Mouse (Mus musculus) liver, adult 2 months (tissue): ENCODE data around the gene Phldb1. TPM values are rescaled to one million over a fixed set of nuclear protein-coding genes. Genes with fewer than 3 reads are reported as not detected.

Source experiments
- DNase-seq: peaks from one replicate; pipeline ENCODE4 v3.0.0-alpha.2; 2011; ENCODE audit warnings: low read depth, low spot score; ENCODE audit errors: extremely low read depth
- H3K27ac ChIP-seq: fragments of 200-500 bp; replicated peaks from 2 replicates; pipeline ENCODE4 v1.5.1; 2012; ENCODE audit warnings: low read depth, mild to moderate bottlenecking, control low read depth, inconsistent platforms, low read length; ENCODE audit not compliant: insufficient read depth
- H3K27me3 ChIP-seq: fragments of 200-500 bp; 2 replicates; pipeline ENCODE4 v1.6.1; 2012; ENCODE audit warnings: mild to moderate bottlenecking, moderate library complexity, low read length, inconsistent platforms; ENCODE audit not compliant: control insufficient read depth, insufficient read depth
- H3K36me3 ChIP-seq: fragments of 200-500 bp; 2 replicates; pipeline ENCODE4 v1.6.1; 2012; ENCODE audit warnings: low read length, inconsistent platforms; ENCODE audit not compliant: control insufficient read depth, insufficient read depth
- H3K4me1 ChIP-seq: fragments of 200-500 bp; 2 replicates; pipeline ENCODE4 v1.6.1; 2011; ENCODE audit warnings: low read length; ENCODE audit not compliant: control insufficient read depth, insufficient read depth
- H3K4me3 ChIP-seq: fragments of 200-500 bp; 2 replicates; pipeline ENCODE4 v1.5.1; 2011; ENCODE audit warnings: low read depth, mild to moderate bottlenecking, control low read depth, low read length, moderate library complexity; ENCODE audit not compliant: insufficient read depth
- H3K79me2 ChIP-seq: fragments of 200-500 bp; 2 replicates; pipeline ENCODE4 v1.6.1; 2012; ENCODE audit warnings: inconsistent platforms, mild to moderate bottlenecking, low read length, moderate library complexity; ENCODE audit not compliant: control insufficient read depth, insufficient read depth
- H3K9ac ChIP-seq: fragments of 200-500 bp; 2 replicates; pipeline ENCODE4 v1.6.1; 2012; ENCODE audit warnings: low read depth, mild to moderate bottlenecking, control low read depth, inconsistent platforms, low read length
- CTCF ChIP-seq: fragments of 200-500 bp; IDR thresholded peaks from 2 replicates; pipeline ENCODE4 v1.5.1; 2011; ENCODE audit warnings: low read depth, low read length, control low read depth
- POLR2A ChIP-seq: fragments of 200-500 bp; IDR thresholded peaks from 2 replicates; pipeline ENCODE4 v1.6.1; 2011; ENCODE audit warnings: low read length, control low read depth; ENCODE audit not compliant: insufficient read depth; ENCODE audit errors: extremely low read depth
- WGBS: fragments of 180-500 bp; shearing (Covaris S2); methylation state at CpG from one replicate; pipeline ENCODE4 v1.1.7; 2018; 5-methylcytosine and 5-hydroxymethylcytosine counted together
- polyA plus RNA-seq: library from polyadenylated mRNA; depleted of rRNA; stranded (reverse); fragments of >200 nt; gene quantifications from 2 replicates; pipeline ENCODE4 v1.2.3, GENCODE M21; 2012
- total RNA-seq: library from RNA; depleted of rRNA; stranded (reverse); fragments of >200 nt; gene quantifications from 2 replicates; pipeline ENCODE4 v1.2.3, GENCODE M21; 2014

The Phldb1 gene
- total and polyA plus RNA-seq, 2 experiments: 2.2 to 5.9 TPM

DNA sequence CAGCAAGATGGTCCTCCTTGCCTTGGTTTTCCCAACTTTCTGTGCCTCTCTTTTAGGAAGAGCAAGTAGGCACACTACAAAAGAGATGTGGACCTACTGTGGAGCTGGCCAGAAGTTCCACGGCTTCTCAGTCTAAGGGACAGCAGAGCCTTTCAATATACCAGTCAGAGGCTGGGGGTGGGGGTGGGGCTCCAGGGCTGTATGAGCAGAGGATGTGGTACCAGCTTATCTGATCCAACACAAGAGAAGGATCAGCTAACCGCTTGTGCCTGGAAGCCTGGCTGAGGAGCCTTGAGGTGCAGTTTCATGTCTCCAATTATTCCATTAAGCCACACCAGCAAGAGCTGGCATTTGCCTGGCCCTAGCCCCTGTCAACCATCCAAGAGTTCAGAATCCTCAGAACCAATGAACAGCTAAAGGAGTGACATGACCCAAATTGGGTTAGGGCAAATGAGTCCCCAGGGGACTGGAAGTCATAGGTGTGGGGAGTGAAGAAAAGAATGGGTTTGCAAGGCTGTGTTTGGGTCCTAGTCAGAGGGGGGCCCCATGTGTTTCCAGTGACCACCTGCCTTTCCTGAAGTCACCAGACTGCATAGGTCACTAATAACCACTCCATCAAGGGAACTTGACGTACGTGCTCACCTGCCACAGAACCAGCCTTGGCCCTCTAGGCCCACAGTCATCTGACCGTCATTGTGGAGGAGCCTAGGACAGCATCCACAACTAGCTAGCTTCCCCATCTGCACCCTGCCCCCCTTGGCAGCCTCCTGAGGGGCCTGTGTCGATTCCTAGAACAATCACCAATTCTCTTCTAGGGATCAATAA is 17.8 kb downstream of the Phldb1 start:
- Histone ChIP-seq H3K27me3 (no peaks in the 10 kb centered on the region), H3K4me1 (peaks cover 15% of the 10 kb centered on the region), H3K9ac (no peak overlapping the region), H3K4me3 (no peak overlapping the region), H3K36me3 (no peaks in the 10 kb centered on the region), H3K27ac (no peak overlapping the region), H3K79me2 (no peaks in the 10 kb centered on the region)
- TF ChIP-seq CTCF: no peak
- no peak for TF ChIP-seq POLR2A
- no peak for DNase-seq
- 49% methylated on average over 6 of the region's 6 CpGs for WGBS

DNA sequence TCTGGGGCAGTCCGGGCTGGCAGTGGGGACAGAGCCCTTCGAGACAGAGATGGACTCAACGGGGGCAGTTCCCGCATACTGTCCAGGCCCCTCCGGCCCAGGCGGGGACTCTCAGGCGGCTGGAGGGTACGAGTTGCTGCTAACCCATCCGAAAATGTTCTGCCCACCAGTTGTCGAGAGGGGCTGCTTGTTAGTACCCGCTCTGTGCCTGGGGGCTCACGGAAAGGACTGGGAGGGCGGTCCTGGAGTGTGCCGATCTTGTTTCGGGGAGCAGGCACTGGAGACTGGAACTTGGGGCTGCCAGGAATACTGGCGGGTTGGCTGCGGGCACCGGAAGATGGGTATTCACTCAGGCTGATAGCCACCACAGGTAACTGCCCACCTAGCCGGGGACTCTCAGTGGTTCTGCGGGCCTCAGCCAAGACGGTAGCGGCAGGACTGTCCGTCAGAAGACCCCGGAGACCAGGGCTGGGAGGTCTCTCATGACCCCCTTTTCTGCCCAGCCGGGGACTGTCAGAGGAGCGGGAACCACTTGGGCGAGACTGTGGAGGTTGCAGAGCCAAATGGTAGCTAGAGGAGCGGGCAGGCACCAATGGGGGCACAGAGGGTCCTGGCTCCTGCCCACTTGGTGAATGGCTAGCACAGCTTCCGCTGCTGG is 19.2 kb downstream of the Phldb1 start:
- Histone ChIP-seq H3K4me1 (peaks cover 10% of the 10 kb centered on the region), H3K79me2 (no peaks in the 10 kb centered on the region), H3K36me3 (no peaks in the 10 kb centered on the region), H3K9ac (no peak overlapping the region), H3K27ac (no peak overlapping the region), H3K27me3 (no peaks in the 10 kb centered on the region), H3K4me3 (no peak overlapping the region)
- DNase-seq: no peak
- 96% methylated on average over 29 of the region's 29 CpGs for WGBS
- TF ChIP-seq CTCF: no peak
- no peak for TF ChIP-seq POLR2A

DNA sequence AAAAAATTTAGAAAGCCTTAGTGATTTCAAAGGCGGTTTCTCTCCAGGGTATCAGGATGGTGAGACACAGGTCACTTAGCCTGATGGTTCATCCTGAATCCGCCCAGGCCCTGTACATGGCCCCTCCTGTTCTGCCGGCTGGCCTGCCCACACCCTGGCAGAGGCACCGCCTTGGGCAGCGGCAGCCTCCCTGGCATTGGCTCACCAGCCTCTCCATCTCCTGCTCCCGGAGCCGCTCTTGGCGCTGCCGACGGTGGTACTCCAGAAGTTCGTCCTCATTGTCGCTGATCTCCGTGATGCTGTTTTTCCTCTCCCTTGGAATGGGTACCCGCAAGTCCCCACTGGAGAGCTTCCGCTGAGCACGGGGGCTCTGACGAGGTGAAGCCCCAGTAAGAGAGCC is 19.9 kb downstream of the Phldb1 start:
- no peak overlapping the region for H3K4me3 ChIP-seq
- 93% methylated on average over 17 of the region's 17 CpGs for WGBS
- H3K4me1 ChIP-seq: peaks cover 9% of the 10 kb centered on the region
- no peaks in the 10 kb centered on the region for H3K36me3 ChIP-seq
- no peaks in the 10 kb centered on the region for H3K79me2 ChIP-seq
- H3K9ac ChIP-seq: no peak overlapping the region
- DNase-seq: no peak
- TF ChIP-seq POLR2A (no peak), CTCF (no peak)
- no peaks in the 10 kb centered on the region for H3K27me3 ChIP-seq
- H3K27ac ChIP-seq: no peak overlapping the region

DNA sequence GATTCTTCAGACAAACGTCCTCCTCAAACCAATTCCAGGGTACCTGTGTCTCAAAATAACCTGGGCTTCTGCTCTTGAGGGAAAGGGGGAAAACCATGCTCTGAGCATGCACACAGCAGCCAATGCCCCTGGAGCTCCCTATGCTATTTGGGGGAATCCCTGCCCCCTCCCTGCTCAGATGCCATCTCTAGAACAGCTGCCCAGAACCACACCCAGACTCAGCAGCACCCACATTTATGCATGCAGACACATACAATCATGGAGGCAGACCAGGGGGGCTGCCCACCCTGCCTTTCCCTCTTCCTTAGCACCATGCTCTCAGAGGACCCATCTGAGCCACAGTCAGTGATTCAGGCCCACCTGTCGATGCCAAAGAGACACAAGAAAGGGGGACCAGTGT is 21.4 kb downstream of the Phldb1 start:
- no peak for DNase-seq
- WGBS: 83% methylated on average over 2 of the region's 2 CpGs
- Histone ChIP-seq H3K27ac (no peak overlapping the region), H3K4me1 (peaks cover 16% of the 10 kb centered on the region), H3K4me3 (no peak overlapping the region), H3K79me2 (no peaks in the 10 kb centered on the region), H3K27me3 (no peaks in the 10 kb centered on the region), H3K9ac (no peak overlapping the region), H3K36me3 (no peaks in the 10 kb centered on the region)
- no peak for TF ChIP-seq CTCF
- TF ChIP-seq POLR2A: no peak

DNA sequence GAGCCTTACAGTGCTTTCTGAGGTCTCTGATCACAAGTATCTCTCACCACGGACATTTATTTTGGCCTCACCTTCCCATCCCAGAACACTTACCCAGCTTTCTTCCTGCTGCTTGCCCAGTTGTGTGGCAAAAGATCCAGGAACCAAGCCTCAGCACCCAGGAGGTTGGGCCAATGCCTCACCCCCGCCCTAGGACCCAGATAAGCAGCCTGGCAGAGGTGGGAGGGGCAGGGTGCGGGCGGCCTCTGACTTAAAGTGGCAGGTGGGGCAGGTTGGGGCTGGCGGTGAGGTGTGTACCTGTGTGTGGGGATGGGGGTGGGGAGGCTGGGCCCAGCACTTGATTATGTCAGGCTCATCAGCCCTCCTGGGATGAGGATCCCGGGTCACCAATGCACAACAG is 21.9 kb downstream of the Phldb1 start:
- Histone ChIP-seq H3K36me3 (no peaks in the 10 kb centered on the region), H3K27me3 (no peaks in the 10 kb centered on the region), H3K9ac (no peak overlapping the region), H3K4me1 (peaks cover 12% of the 10 kb centered on the region), H3K27ac (no peak overlapping the region), H3K79me2 (no peaks in the 10 kb centered on the region), H3K4me3 (no peak overlapping the region)
- 84% methylated on average over 6 of the region's 6 CpGs for WGBS
- DNase-seq: no peak
- no peak for TF ChIP-seq CTCF
- no peak for TF ChIP-seq POLR2A

DNA sequence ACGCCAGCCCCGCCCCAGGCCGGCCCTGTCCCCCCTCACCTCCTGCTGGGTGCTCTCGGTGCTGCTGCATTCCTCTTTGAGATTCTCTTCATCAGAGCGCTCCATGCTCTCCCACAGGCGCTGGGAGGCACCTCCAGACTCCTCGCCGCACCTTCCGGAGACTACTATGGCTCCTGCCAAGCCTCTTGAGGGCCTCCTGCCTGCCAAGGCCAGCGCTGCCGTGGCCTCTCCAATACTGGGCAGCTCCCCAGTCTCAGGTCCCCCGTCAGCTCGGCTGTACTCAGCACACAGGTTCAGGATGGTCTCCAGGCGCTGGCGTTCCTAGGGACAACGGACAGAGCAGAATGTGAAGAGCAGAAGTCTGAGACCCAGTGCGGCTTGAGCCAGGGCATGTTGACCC is 23.4 kb downstream of the Phldb1 start:
- no peak overlapping the region for H3K4me3 ChIP-seq
- no peak overlapping the region for H3K9ac ChIP-seq
- H3K4me1 ChIP-seq: peaks cover 7% of the 10 kb centered on the region; the same call in 1 of the 2 replicates
- H3K79me2 ChIP-seq: no peaks in the 10 kb centered on the region
- DNase-seq: no peak
- H3K36me3 ChIP-seq: no peaks in the 10 kb centered on the region
- 91% methylated on average over 17 of the region's 17 CpGs for WGBS
- TF ChIP-seq POLR2A (no peak), CTCF (no peak)
- H3K27ac ChIP-seq: no peak overlapping the region
- no peaks in the 10 kb centered on the region for H3K27me3 ChIP-seq
